Mouse (Mus musculus) kidney, adult 2 months (tissue): ENCODE results near the gene Gm6763. TPM values are rescaled to one million over a fixed set of nuclear protein-coding genes. Genes with fewer than 3 reads are reported as not detected.
"Not testable (repeated sequence)": the region's sequence is repeated elsewhere in the genome, so short reads cannot be mapped to it uniquely, and the experiment has no call there.

Experiments
- DNase-seq: peaks from one replicate; pipeline ENCODE4 v3.0.0; 2021
- H3K27ac ChIP-seq: fragments of 200-500 bp; 2 replicates; pipeline ENCODE4 v1.5.1; 2012; ENCODE audit warnings: low read depth, low read length, control low read depth, inconsistent platforms; ENCODE audit not compliant: insufficient read depth
- H3K27me3 ChIP-seq: fragments of 200-500 bp; replicated peaks from 2 replicates; pipeline ENCODE4 v1.6.1; 2012; ENCODE audit warnings: mild to moderate bottlenecking, moderate library complexity, low read length, inconsistent platforms; ENCODE audit not compliant: control insufficient read depth, insufficient read depth
- H3K36me3 ChIP-seq: fragments of 200-500 bp; 2 replicates; pipeline ENCODE4 v1.6.1; 2012; ENCODE audit warnings: mild to moderate bottlenecking, moderate library complexity, low read length, inconsistent platforms; ENCODE audit not compliant: control insufficient read depth, insufficient read depth
- H3K4me1 ChIP-seq: fragments of 200-500 bp; 2 replicates; pipeline ENCODE4 v1.6.1; 2011; ENCODE audit warnings: low read length; ENCODE audit not compliant: control insufficient read depth, insufficient read depth
- H3K4me3 ChIP-seq: fragments of 200-500 bp; 2 replicates; pipeline ENCODE4 v1.5.1; 2011; ENCODE audit warnings: mild to moderate bottlenecking, low read depth, low read length, control low read depth; ENCODE audit not compliant: insufficient read depth
- CTCF ChIP-seq: fragments of 200-500 bp; conservative IDR thresholded peaks from 2 replicates; pipeline ENCODE4 v1.5.1; 2011; ENCODE audit warnings: low read depth, mild to moderate bottlenecking, control low read depth, low read length, moderate library complexity, mixed read lengths; ENCODE audit not compliant: insufficient read depth, insufficient read length
- POLR2A ChIP-seq: fragments of 200-500 bp; IDR thresholded peaks from one replicate; pipeline ENCODE4 v1.6.1; 2011; ENCODE audit warnings: low read depth, low read length, control low read depth
- WGBS: fragments of 180-500 bp; shearing (Covaris S2); methylation state at CpG from one replicate; pipeline ENCODE4 v1.1.7; 2018; 5-methylcytosine and 5-hydroxymethylcytosine counted together
- polyA plus RNA-seq: library from polyadenylated mRNA; depleted of rRNA; stranded (reverse); fragments of >200 nt; gene quantifications from 2 replicates; pipeline ENCODE4 v1.2.3, GENCODE M21; 2012; rRNA removed

Gene Gm6763
- polyA plus RNA-seq = not detected in 2 replicates

DNA sequence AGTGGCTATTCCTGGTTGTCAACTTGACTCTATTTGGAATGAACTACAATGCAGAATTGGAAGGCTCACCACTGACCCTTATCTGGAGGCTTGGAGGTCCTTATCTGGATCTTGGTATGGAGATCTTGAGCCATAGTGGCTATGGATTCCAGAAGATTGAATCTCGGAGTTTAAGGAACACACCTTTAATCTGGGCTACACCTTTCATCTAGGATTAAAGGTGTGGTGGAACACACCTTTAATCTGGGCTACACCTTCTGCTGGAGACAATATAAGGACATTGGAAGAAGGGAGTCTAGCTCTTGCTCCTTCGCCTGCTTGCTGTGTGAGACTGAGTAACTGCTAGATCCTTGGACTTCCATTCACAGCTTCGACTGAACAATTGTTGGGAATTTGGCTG is at the start of gene Gm6763:
Gene Gm6763, plus strand, starts transcription at position 301 of the 400 bp plus-strand sequence.
- not testable (repeated sequence) for H3K4me1 ChIP-seq, H3K27ac ChIP-seq, H3K4me3 ChIP-seq, H3K27me3 ChIP-seq, H3K36me3 ChIP-seq, DNase-seq
- WGBS = no CpG with 5 or more reads among the region's 3 CpGs

DNA sequence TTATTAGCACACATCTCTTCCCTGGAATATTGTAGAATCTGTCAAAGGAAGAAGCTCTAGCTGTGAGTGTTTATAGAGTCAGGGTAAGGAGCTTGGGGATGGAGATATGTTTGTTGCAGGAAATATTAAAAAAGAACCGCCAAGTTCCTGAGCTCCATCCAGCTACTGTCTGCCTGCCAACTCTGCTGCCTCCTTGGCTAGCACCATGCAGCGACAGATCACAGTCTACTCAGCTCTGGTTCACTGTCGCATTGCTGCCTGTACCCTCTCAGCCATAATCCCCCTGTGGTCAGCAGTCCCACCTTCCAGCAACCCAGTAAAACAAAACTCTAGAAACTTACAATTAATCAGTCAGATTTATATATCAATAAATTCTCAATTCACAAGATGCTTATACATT is 41.3 kb upstream of the Gm6763 start:
- Histone ChIP-seq H3K4me1 (no peaks in the 10 kb centered on the region), H3K36me3 (no peaks in the 10 kb centered on the region), H3K27ac (no peak overlapping the region), H3K27me3 (no peaks in the 10 kb centered on the region), H3K4me3 (no peak overlapping the region)
- TF ChIP-seq CTCF (no peak), POLR2A (no peak)
- DNase-seq = no peak
- WGBS = 60% methylated on average over 3 of the region's 3 CpGs

DNA sequence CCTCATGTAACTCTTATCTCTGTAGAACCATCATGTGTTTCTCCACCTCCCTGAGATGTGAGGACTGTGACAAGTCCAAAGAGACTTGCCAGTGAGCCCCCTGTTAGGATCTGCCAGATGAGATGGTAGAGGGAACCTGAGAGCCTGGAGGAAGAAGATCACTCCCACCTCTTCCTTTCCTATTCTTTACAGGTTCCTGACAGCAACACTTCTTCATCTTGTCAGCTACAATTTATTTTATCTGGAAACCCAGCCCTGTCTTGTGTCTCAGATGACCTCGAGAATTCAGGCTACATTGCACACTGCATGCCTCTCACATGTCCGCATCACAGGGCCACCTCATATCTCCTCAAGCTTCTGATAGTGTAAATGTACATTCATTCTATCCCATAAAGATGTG is 33.0 kb upstream of the Gm6763 start:
- TF ChIP-seq CTCF (no peak), POLR2A (no peak)
- 27% methylated on average over 2 of the region's 2 CpGs for WGBS

DNA sequence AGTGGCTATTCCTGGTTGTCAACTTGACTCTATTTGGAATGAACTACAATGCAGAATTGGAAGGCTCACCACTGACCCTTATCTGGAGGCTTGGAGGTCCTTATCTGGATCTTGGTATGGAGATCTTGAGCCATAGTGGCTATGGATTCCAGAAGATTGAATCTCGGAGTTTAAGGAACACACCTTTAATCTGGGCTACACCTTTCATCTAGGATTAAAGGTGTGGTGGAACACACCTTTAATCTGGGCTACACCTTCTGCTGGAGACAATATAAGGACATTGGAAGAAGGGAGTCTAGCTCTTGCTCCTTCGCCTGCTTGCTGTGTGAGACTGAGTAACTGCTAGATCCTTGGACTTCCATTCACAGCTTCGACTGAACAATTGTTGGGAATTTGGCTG is 8.6 kb upstream of the Gm6763 start, which contains the start of gene Gm21293:
Gene Gm21293, plus strand, starts transcription at position 301 of the 400 bp plus-strand sequence.
- no CpG with 5 or more reads among the region's 3 CpGs for WGBS

More for the DNA sequence above, 33.0 kb upstream of the Gm6763 start:
- Histone ChIP-seq H3K36me3 (no peaks in the 10 kb centered on the region), H3K27ac (no peak overlapping the region), H3K27me3 (no peaks in the 10 kb centered on the region), H3K4me1 (no peaks in the 10 kb centered on the region), H3K4me3 (no peak overlapping the region)
- no peak for DNase-seq

DNA sequence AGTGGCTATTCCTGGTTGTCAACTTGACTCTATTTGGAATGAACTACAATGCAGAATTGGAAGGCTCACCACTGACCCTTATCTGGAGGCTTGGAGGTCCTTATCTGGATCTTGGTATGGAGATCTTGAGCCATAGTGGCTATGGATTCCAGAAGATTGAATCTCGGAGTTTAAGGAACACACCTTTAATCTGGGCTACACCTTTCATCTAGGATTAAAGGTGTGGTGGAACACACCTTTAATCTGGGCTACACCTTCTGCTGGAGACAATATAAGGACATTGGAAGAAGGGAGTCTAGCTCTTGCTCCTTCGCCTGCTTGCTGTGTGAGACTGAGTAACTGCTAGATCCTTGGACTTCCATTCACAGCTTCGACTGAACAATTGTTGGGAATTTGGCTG is 8.4 kb downstream of the Gm6763 start, which contains the start of gene Gm8764:
Gene Gm8764, plus strand, starts transcription at position 301 of the 400 bp plus-strand sequence.
- WGBS = no CpG with 5 or more reads among the region's 3 CpGs

More for the DNA sequence above, 8.6 kb upstream of the Gm6763 start, which contains the start of gene Gm21293:
- DNase-seq, H3K27ac ChIP-seq, H3K4me1 ChIP-seq, H3K27me3 ChIP-seq, H3K4me3 ChIP-seq, H3K36me3 ChIP-seq: not testable (repeated sequence)

DNA sequence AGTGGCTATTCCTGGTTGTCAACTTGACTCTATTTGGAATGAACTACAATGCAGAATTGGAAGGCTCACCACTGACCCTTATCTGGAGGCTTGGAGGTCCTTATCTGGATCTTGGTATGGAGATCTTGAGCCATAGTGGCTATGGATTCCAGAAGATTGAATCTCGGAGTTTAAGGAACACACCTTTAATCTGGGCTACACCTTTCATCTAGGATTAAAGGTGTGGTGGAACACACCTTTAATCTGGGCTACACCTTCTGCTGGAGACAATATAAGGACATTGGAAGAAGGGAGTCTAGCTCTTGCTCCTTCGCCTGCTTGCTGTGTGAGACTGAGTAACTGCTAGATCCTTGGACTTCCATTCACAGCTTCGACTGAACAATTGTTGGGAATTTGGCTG is 16.9 kb downstream of the Gm6763 start, which contains the start of gene Gm21304:
Gene Gm21304, plus strand, starts transcription at position 301 of the 400 bp plus-strand sequence.
- H3K36me3 ChIP-seq, H3K4me1 ChIP-seq, H3K27ac ChIP-seq, DNase-seq, H3K4me3 ChIP-seq, H3K27me3 ChIP-seq: not testable (repeated sequence)
- no CpG with 5 or more reads among the region's 3 CpGs for WGBS

More for the DNA sequence above, 8.4 kb downstream of the Gm6763 start, which contains the start of gene Gm8764:
- H3K4me3 ChIP-seq, H3K27ac ChIP-seq, H3K4me1 ChIP-seq, DNase-seq, H3K27me3 ChIP-seq, H3K36me3 ChIP-seq: not testable (repeated sequence)

DNA sequence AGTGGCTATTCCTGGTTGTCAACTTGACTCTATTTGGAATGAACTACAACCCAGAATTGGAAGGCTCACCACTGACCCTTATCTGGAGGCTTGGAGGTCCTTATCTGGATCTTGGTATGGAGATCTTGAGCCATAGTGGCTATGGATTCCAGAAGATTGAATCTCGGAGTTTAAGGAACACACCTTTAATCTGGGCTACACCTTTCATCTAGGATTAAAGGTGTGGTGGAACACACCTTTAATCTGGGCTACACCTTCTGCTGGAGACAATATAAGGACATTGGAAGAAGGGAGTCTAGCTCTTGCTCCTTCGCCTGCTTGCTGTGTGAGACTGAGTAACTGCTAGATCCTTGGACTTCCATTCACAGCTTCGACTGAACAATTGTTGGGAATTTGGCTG is 25.4 kb downstream of the Gm6763 start, which contains the start of gene Gm21312:
Gene Gm21312, plus strand, starts transcription at position 301 of the 400 bp plus-strand sequence.
- WGBS = no CpG with 5 or more reads among the region's 3 CpGs
- H3K4me3 ChIP-seq = not testable (repeated sequence)

DNA sequence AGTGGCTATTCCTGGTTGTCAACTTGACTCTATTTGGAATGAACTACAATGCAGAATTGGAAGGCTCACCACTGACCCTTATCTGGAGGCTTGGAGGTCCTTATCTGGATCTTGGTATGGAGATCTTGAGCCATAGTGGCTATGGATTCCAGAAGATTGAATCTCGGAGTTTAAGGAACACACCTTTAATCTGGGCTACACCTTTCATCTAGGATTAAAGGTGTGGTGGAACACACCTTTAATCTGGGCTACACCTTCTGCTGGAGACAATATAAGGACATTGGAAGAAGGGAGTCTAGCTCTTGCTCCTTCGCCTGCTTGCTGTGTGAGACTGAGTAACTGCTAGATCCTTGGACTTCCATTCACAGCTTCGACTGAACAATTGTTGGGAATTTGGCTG is 33.9 kb downstream of the Gm6763 start, which contains the start of gene Gm20765:
Gene Gm20765, plus strand, starts transcription at position 301 of the 400 bp plus-strand sequence.
- H3K4me3 ChIP-seq, H3K36me3 ChIP-seq, H3K27me3 ChIP-seq, DNase-seq, H3K4me1 ChIP-seq, H3K27ac ChIP-seq: not testable (repeated sequence)
- no CpG with 5 or more reads among the region's 3 CpGs for WGBS

More for the DNA sequence above, 25.4 kb downstream of the Gm6763 start, which contains the start of gene Gm21312:
- H3K27me3 ChIP-seq, DNase-seq, H3K36me3 ChIP-seq, H3K4me1 ChIP-seq, H3K27ac ChIP-seq: not testable (repeated sequence)

DNA sequence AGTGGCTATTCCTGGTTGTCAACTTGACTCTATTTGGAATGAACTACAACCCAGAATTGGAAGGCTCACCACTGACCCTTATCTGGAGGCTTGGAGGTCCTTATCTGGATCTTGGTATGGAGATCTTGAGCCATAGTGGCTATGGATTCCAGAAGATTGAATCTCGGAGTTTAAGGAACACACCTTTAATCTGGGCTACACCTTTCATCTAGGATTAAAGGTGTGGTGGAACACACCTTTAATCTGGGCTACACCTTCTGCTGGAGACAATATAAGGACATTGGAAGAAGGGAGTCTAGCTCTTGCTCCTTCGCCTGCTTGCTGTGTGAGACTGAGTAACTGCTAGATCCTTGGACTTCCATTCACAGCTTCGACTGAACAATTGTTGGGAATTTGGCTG is 42.4 kb downstream of the Gm6763 start, which contains the start of gene Gm4340:
Gene Gm4340, plus strand, starts transcription at position 301 of the 400 bp plus-strand sequence.
- H3K4me1 ChIP-seq, H3K27me3 ChIP-seq, H3K36me3 ChIP-seq, DNase-seq, H3K27ac ChIP-seq, H3K4me3 ChIP-seq: not testable (repeated sequence)
- no CpG with 5 or more reads among the region's 3 CpGs for WGBS
